In the genomic region with DNA sequence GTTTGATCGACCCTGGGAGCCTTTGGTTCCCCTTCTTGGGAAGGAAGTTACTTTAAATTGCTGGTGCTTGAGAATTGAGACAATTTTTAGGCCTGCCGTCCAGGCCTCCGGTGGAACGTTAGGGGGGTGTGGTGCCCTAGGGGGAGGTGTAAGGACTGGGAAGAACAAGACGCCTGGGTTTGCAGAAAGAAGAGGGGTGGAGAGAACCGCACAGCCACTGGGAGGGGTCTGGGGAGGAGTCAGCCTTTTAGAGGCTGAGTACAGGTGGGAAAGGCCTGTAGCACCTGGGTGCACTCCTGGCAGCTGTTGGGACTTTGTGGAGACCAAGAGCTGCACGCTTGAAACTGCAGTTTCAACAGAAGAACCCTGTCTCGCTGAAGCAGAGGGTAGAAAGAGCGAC, we compare ENCODE assay signal across 9 mouse cellular contexts. TPM values are rescaled to one million over a fixed set of nuclear protein-coding genes. Genes with fewer than 3 reads are reported as not detected.
DNase-seq lines count a peak whose midpoint lies in the region; ATAC-seq lines count a peak whose summit lies in the region.
"Had no signal": no experiment of that assay in that cellular context is flagged by ENCODE, and none has a peak within 500 bp of the region (broad histone marks: within the 10 kb centered on the region; RNA-seq: fewer than 3 reads in every experiment).

No protein-coding gene starts in this region.

- H3K27me3 ChIP-seq in hindbrain, embryonic 13.5 days = no peaks in the 10 kb centered on the region
- no peaks in the 10 kb centered on the region for H3K27me3 ChIP-seq in hindbrain, embryonic 12.5 days
- no peaks in the 10 kb centered on the region for H3K27me3 ChIP-seq in liver, embryonic 13.5 days
- H3K27me3 ChIP-seq: Patski had no signal

- no peak overlapping the region for H3K4me3 ChIP-seq in hindbrain, embryonic 13.5 days
- no peak overlapping the region for H3K4me3 ChIP-seq in hindbrain, embryonic 12.5 days
- H3K4me3 ChIP-seq in liver, embryonic 13.5 days (replicated peaks) = no peak overlapping the region

- peak overlapping the region; percentile 42; the same call in 1 of the 2 replicates for H3K27ac ChIP-seq in hindbrain, embryonic 13.5 days
- no peak overlapping the region for H3K27ac ChIP-seq in hindbrain, embryonic 12.5 days
- H3K27ac ChIP-seq in liver, embryonic 13.5 days = peak overlapping the region; percentile 30
- H3K27ac ChIP-seq: hindbrain, postnatal 0 days had no signal

- H3K36me3 ChIP-seq in hindbrain, embryonic 13.5 days = peaks cover 80% of the 10 kb centered on the region
- peaks cover 80% of the 10 kb centered on the region for H3K36me3 ChIP-seq in hindbrain, embryonic 12.5 days
- H3K36me3 ChIP-seq in liver, embryonic 13.5 days = peaks cover 91% of the 10 kb centered on the region

- peak; percentile 25 for DNase-seq in urinary bladder, postnatal 25 days (ENCODE audit: low spot score)
- no peak for DNase-seq in urinary bladder, adult 2 months (ENCODE audit: low spot score)
- DNase-seq in liver, embryonic 13.5 days = no peak
- DNase-seq in thymus, postnatal 0 days (ENCODE audit: low spot score) = no peak
- DNase-seq in thymus, postnatal 25 days = no peak

- no peak overlapping the region for H3K9ac ChIP-seq in hindbrain, embryonic 13.5 days
- H3K9ac ChIP-seq in hindbrain, embryonic 12.5 days = no peak overlapping the region
- H3K9ac ChIP-seq in liver, embryonic 13.5 days = no peak overlapping the region

- 53% methylated on average over 9 of the region's 9 CpGs for WGBS in hindbrain, embryonic 13.5 days
- 51% methylated on average over 9 of the region's 9 CpGs for WGBS in hindbrain, embryonic 12.5 days
- WGBS in liver, embryonic 13.5 days (ENCODE audit: insufficient replicate concordance) = 38% methylated on average over 9 of the region's 9 CpGs

- no peak for ATAC-seq in hindbrain, embryonic 13.5 days (ENCODE audit: low FRiP score)
- ATAC-seq in hindbrain, embryonic 12.5 days (ENCODE audit: low FRiP score) = no peak
- no peak for ATAC-seq in liver, embryonic 13.5 days (ENCODE audit: low read depth)

- peaks cover 21% of the 10 kb centered on the region for H3K4me1 ChIP-seq in hindbrain, embryonic 13.5 days (replicated peaks)
- H3K4me1 ChIP-seq in hindbrain, embryonic 12.5 days = peaks cover 10% of the 10 kb centered on the region
- peaks cover 53% of the 10 kb centered on the region for H3K4me1 ChIP-seq in liver, embryonic 13.5 days (replicated peaks)

- no peaks in the 10 kb centered on the region for H3K9me3 ChIP-seq in hindbrain, embryonic 13.5 days
- H3K9me3 ChIP-seq in hindbrain, embryonic 12.5 days (replicated peaks) = no peaks in the 10 kb centered on the region
- H3K9me3 ChIP-seq in liver, embryonic 13.5 days (replicated peaks) = no peaks in the 10 kb centered on the region

- H3K4me2 ChIP-seq in hindbrain, embryonic 13.5 days = no peak overlapping the region
- no peak overlapping the region for H3K4me2 ChIP-seq in hindbrain, embryonic 12.5 days (replicated peaks)
- H3K4me2 ChIP-seq in liver, embryonic 13.5 days = no peak overlapping the region

RNA-seq across cellular contexts. Expression of gene Sox15, which starts 0.4 kb away (rescaled TPM):
- not detected in 2 replicates for polyA plus RNA-seq in hindbrain, embryonic 13.5 days (2015; fragmentation: Nextera tagmentation; extraction: Ambion mirVana)
- polyA plus RNA-seq in hindbrain, embryonic 12.5 days (2016; fragmentation: Nextera tagmentation; extraction: Ambion mirVana) = 0.26 TPM in 1 of 2 replicates, not detected in the other
- 33.7 and 43.5 TPM in 2 replicates for polyA plus RNA-seq in urinary bladder, adult 2 months (2012; rRNA removed)
- not detected in 2 replicates for polyA plus RNA-seq in liver, embryonic 13.5 days (2015; fragmentation: Nextera tagmentation; extraction: Ambion mirVana)
- polyA plus RNA-seq in thymus, postnatal 0 days (2015; fragmentation: Nextera tagmentation; extraction: Ambion mirVana) = 0.15 and 0.22 TPM in 2 replicates

RNA-seq across cellular contexts. Expression of gene Mpdu1, which starts 7.7 kb away (rescaled TPM):
- polyA plus RNA-seq in hindbrain, embryonic 13.5 days (2015; fragmentation: Nextera tagmentation; extraction: Ambion mirVana) = 95.0 and 104 TPM in 2 replicates
- 68.0 and 69.1 TPM in 2 replicates for polyA plus RNA-seq in hindbrain, embryonic 12.5 days (2016; fragmentation: Nextera tagmentation; extraction: Ambion mirVana)
- 62.0 and 86.7 TPM in 2 replicates for polyA plus RNA-seq in urinary bladder, adult 2 months (2012; rRNA removed)
- 36.9 and 39.2 TPM in 2 replicates for polyA plus RNA-seq in liver, embryonic 13.5 days (2015; fragmentation: Nextera tagmentation; extraction: Ambion mirVana)
- 71.1 and 75.2 TPM in 2 replicates for polyA plus RNA-seq in thymus, postnatal 0 days (2015; fragmentation: Nextera tagmentation; extraction: Ambion mirVana)

RNA-seq across cellular contexts. Expression of gene Cd68, which starts 11.2 kb away (rescaled TPM):
- 9.0 and 9.8 TPM in 2 replicates for polyA plus RNA-seq in hindbrain, embryonic 13.5 days (2015; fragmentation: Nextera tagmentation; extraction: Ambion mirVana)
- 6.9 and 8.2 TPM in 2 replicates for polyA plus RNA-seq in hindbrain, embryonic 12.5 days (2016; fragmentation: Nextera tagmentation; extraction: Ambion mirVana)
- polyA plus RNA-seq in urinary bladder, adult 2 months (2012; rRNA removed) = 20.5 and 24.9 TPM in 2 replicates
- 17.3 and 17.4 TPM in 2 replicates for polyA plus RNA-seq in liver, embryonic 13.5 days (2015; fragmentation: Nextera tagmentation; extraction: Ambion mirVana)
- polyA plus RNA-seq in thymus, postnatal 0 days (2015; fragmentation: Nextera tagmentation; extraction: Ambion mirVana) = 32.5 and 33.3 TPM in 2 replicates

RNA-seq across cellular contexts. Expression of gene Eif4a1, which starts 17.5 kb away (rescaled TPM):
- polyA plus RNA-seq in hindbrain, embryonic 13.5 days (2015; fragmentation: Nextera tagmentation; extraction: Ambion mirVana) = 528 and 537 TPM in 2 replicates
- 555 and 589 TPM in 2 replicates for polyA plus RNA-seq in hindbrain, embryonic 12.5 days (2016; fragmentation: Nextera tagmentation; extraction: Ambion mirVana)
- 461 and 554 TPM in 2 replicates for polyA plus RNA-seq in urinary bladder, adult 2 months (2012; rRNA removed)
- 351 and 453 TPM in 2 replicates for polyA plus RNA-seq in liver, embryonic 13.5 days (2015; fragmentation: Nextera tagmentation; extraction: Ambion mirVana)
- polyA plus RNA-seq in thymus, postnatal 0 days (2015; fragmentation: Nextera tagmentation; extraction: Ambion mirVana) = 560 and 602 TPM in 2 replicates

RNA-seq across cellular contexts. Expression of gene Fxr2, which starts 22.0 kb away (rescaled TPM):
- polyA plus RNA-seq in hindbrain, embryonic 13.5 days (2015; fragmentation: Nextera tagmentation; extraction: Ambion mirVana) = 40.5 and 52.0 TPM in 2 replicates
- polyA plus RNA-seq in hindbrain, embryonic 12.5 days (2016; fragmentation: Nextera tagmentation; extraction: Ambion mirVana) = 62.7 and 62.8 TPM in 2 replicates
- polyA plus RNA-seq in urinary bladder, adult 2 months (2012; rRNA removed) = 74.8 and 85.8 TPM in 2 replicates
- polyA plus RNA-seq in liver, embryonic 13.5 days (2015; fragmentation: Nextera tagmentation; extraction: Ambion mirVana) = 7.9 and 8.2 TPM in 2 replicates
- 18.4 and 26.6 TPM in 2 replicates for polyA plus RNA-seq in thymus, postnatal 0 days (2015; fragmentation: Nextera tagmentation; extraction: Ambion mirVana)

Comparison
In these comparisons a context has a peak if more than half of its experiments do, and no peak if none do; other contexts are left out.
1. RNA of gene Sox15, which starts 0.4 kb away (polyA plus RNA-seq): 33.7 to 43.5 TPM in urinary bladder, adult 2 months; 0.26 TPM in hindbrain, embryonic 12.5 days, 0.15 to 0.22 TPM in thymus, postnatal 0 days, not detected in hindbrain, embryonic 13.5 days and not detected in liver, embryonic 13.5 days; every median in the first group is over 10 times any median in the second.